Mouse (Mus musculus) brain, adult 2 months (tissue): Measurements from ENCODE around the gene Cdc42ep4.

Experiments used
- DNase-seq: peaks from one replicate; pipeline ENCODE4 v3.0.0; 2011; ENCODE audit warnings: low read depth, low spot score

Gene Cdc42ep4

DNA sequence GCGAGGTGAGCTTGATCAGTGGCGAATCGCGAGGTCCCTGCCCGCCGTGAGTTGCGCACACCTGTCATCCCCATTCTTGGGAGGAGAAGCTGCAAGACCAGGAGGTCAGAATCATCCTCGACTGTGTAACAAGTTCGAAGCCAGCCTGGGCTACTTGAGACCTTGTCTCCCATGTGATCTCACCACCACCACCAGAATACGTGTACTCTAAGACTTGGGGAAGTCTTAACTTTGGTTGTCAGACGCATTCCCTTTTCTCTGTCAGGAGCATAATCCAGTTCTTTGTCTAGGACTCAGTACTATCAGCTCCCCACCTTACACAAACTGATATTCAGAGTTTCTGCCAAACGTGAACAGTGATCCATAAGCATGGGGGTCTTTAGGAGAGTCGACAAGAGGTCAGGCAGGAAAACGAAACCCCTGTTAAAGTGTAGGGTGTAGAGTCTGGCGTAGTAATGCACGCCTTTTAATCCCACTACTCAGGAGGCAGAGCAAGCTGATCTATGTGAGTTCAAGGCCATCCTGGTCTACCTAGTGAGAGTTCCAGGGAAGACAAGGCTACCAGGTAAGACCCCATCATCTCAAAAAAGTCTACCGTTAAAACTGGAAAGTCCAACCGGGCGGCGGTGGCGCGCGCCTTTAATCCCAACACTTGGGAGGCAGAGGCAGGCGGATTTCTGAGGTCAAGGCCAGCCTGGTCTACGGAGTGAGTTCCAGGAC, 66.8 kb downstream of the Cdc42ep4 start:
- DNase-seq, result no peak

- DNase-seq, result peak; percentile 98
Measured at GRCm38 (mm10) chr11:113683957-113684706, 67.5 kb downstream of the Cdc42ep4 start, which contains the start of the genes Fam104a and D11Wsu47e. Gene Fam104a (minus strand): TSS chr11:113684155. Gene D11Wsu47e (plus strand): TSS chr11:113684412.

DNA sequence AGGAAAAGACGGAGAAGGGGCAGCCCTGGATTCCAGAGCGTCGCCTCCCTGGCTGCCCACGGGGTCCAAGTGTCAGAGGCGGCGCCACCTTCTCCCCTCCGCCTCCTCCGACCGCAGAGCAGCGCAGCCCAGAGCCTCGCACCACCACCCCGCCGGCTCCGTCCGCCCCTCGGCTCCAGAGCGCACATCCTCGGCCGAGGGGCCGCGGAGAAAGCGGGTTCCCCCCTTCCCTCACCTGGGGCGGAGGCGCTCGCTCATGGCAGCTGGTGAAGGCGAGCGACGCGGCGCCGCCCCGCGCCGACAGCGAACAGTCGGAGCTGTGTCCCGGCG, 68.1 kb downstream of the Cdc42ep4 start:
- DNase-seq, result no peak

- DNase-seq, result no peak
Measured at GRCm38 (mm10) chr11:113682897-113683626, 68.6 kb downstream of the Cdc42ep4 start.

DNA sequence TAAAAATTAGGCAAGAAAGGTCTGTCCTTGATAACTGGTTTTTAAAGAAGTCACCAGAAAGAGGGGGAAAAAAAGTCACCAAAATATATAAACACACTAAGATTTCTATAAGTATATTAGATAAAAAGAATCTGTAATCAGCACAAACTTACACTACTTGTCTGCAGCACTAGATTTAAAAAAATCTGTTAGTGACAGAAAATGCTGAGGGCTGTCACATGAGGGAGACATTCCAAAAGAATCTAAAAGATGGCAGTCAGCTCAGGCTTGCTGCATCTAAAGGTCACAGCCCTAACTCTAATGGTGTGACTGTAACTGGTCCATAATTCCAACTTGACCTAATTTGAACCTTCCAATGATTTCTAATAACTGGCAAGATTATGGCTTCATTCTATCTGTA, 69.7 kb downstream of the Cdc42ep4 start:
- DNase-seq, result no peak

- DNase-seq, result no peak
Measured at GRCm38 (mm10) chr11:113680954-113681353, 70.7 kb downstream of the Cdc42ep4 start.

DNA sequence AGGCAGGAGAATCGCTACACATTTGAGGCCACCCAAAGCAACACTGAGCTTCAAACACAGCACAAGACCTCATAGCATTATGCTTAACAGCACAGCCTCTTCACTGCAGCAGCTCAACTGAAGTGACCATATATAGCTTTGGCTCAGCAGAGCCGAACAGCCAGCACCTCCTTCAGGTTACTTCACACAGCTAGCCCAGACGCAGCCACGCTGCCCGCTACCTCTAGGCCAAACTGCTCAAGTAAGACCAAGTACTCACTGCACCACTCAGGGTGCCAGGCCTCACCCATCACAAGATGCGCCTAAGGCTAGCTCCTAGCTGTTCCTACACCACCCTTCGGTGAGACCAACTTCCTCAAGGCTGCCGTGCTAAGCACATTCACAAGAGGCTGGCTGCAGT, 73.3 kb downstream of the Cdc42ep4 start:
- DNase-seq, result peak; percentile 47

DNA sequence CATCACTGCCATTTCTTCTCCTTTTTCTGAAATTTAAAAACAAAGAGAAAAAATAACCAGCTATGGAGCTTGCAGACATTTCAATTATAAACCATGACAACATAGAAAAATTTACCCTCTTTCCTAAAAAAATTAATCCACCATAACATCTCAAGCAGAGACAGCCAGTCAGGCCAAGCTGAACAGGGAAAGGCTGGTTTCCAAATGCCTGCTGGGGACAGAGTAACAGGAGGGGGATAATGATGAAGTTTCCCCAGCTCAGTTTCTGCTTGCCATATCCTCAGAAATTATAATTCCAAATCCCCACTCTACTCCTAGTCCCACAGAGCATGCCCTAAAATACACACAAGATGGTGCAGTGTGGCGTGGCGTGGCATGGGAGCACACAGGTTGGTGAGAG, 74.3 kb downstream of the Cdc42ep4 start:
- DNase-seq, result no peak
